Mouse (Mus musculus) thymus, adult 2 months (tissue): Measurements from ENCODE around the gene Sirt5. TPM values are rescaled to one million over a fixed set of nuclear protein-coding genes. Genes with fewer than 3 reads are reported as not detected.

ENCODE experiments used
- DNase-seq: peaks from one replicate; pipeline ENCODE4 v3.0.0; 2021
- H3K27ac ChIP-seq: fragments of 200-500 bp; 2 replicates; pipeline ENCODE4 v1.5.1; 2012; ENCODE audit warnings: low read length, control low read depth; ENCODE audit not compliant: control insufficient read depth, insufficient read depth
- H3K27me3 ChIP-seq: fragments of 200-500 bp; 2 replicates; pipeline ENCODE4 v1.6.1; 2012; ENCODE audit warnings: mild to moderate bottlenecking, low read length, moderate library complexity, mixed read lengths; ENCODE audit not compliant: control insufficient read depth, insufficient read depth
- H3K36me3 ChIP-seq: fragments of 200-500 bp; 2 replicates; pipeline ENCODE4 v1.6.1; 2012; ENCODE audit warnings: mild to moderate bottlenecking, low read length, moderate library complexity; ENCODE audit not compliant: control insufficient read depth, insufficient read depth
- H3K4me1 ChIP-seq: fragments of 200-500 bp; replicated peaks from 2 replicates; pipeline ENCODE4 v1.6.1; 2012; ENCODE audit warnings: low read length; ENCODE audit not compliant: control insufficient read depth, insufficient read depth
- H3K4me3 ChIP-seq: fragments of 200-500 bp; 2 replicates; pipeline ENCODE4 v1.5.1; 2012; ENCODE audit warnings: mild to moderate bottlenecking, low read length, control low read depth, moderate library complexity; ENCODE audit not compliant: control insufficient read depth, insufficient read depth
- CTCF ChIP-seq: fragments of 200-500 bp; IDR thresholded peaks from 2 replicates; pipeline ENCODE4 v1.5.1; 2012; ENCODE audit warnings: mild to moderate bottlenecking, control low read depth, low read length, moderate library complexity, borderline replicate concordance; ENCODE audit not compliant: control insufficient read depth, poor library complexity, insufficient read depth; ENCODE audit errors: extremely low read depth
- POLR2A ChIP-seq: fragments of 200-500 bp; IDR thresholded peaks from 2 replicates; pipeline ENCODE4 v1.6.1; 2012; ENCODE audit warnings: mild to moderate bottlenecking, low read length, control low read depth, moderate library complexity; ENCODE audit not compliant: control insufficient read depth, poor library complexity, insufficient read depth; ENCODE audit errors: extremely low read depth
- WGBS: fragments of 180-500 bp; shearing (Covaris S2); methylation state at CpG from one replicate; pipeline ENCODE4 v1.1.7; 2018; 5-methylcytosine and 5-hydroxymethylcytosine counted together
- polyA plus RNA-seq: library from polyadenylated mRNA; depleted of rRNA; stranded (reverse); fragments of >200 nt; gene quantifications from 2 replicates; pipeline ENCODE4 v1.2.3, GENCODE M21; 2012; rRNA removed

Gene Sirt5
- polyA plus RNA-seq, 1 experiment: 17.0 TPM

DNA sequence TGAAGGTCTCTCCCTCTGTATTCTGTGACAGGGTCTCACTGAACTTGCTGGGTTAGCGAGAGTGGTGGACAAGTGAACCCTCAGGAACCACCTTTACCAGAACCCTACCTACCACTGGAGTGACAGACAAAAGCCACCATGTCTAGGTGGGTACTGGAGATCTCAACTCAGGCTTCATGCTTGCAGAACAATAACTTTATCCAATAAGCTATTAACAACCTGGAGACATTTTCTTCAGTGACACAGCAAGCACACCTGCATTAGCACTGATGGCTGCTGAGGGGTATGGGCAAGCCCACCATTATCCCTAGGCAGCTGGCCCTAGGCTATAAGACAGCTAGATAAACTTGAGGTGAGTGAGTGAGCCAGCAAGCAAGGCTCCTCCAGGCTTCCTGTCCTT is 75.1 kb downstream of the Sirt5 start:
- peaks cover 9% of the 10 kb centered on the region for H3K4me1 ChIP-seq
- H3K36me3 ChIP-seq: no peaks in the 10 kb centered on the region
- WGBS: 96% methylated on average over 1 of the region's 1 CpGs
- TF ChIP-seq CTCF (no peak), POLR2A (no peak)
- no peaks in the 10 kb centered on the region for H3K27me3 ChIP-seq
- H3K4me3 ChIP-seq: no peak overlapping the region
- DNase-seq: no peak
- no peak overlapping the region for H3K27ac ChIP-seq

DNA sequence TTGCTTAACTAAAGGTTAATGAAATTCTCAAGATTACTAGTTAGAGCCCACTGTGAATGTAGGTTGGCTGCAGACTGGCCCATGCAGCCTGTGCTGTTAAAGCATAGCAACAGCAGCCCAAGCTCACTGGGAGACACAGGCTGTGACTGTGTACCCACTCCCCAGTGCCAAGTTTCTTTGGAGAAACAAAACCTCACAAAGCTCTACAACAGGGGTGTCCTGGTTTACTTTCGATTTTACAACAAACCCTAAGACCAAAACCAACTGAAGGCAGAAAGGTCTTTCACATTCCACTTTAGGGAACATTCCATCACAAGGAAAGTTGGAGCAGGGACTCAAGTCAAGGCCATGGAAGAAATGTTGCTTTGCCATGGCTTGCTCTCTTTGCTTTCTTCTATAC is 77.3 kb downstream of the Sirt5 start:
- peaks cover 17% of the 10 kb centered on the region for H3K4me1 ChIP-seq
- WGBS: 29% methylated on average over 1 of the region's 1 CpGs
- H3K36me3 ChIP-seq: no peaks in the 10 kb centered on the region
- no peak overlapping the region for H3K27ac ChIP-seq
- no peak overlapping the region for H3K4me3 ChIP-seq
- H3K27me3 ChIP-seq: no peaks in the 10 kb centered on the region
- no peak for TF ChIP-seq POLR2A
- no peak for TF ChIP-seq CTCF
- no peak for DNase-seq

DNA sequence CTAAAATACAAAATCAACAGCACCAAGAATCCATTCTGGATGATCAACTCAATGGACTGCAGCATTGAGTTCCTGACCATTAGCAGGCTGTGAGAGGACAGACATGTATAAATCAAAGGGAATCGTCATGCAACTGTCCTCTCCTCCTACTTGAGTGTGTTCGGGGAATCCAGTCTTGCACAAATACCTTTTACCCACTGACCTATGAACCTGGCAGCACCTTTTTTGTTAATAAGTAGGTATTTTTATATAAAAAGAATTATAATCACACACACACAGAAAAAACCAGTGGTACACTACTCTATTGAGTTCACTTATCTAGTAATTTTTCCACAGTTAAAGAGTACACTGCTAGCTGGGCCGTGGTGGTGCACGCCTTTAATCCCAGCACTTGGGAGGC is 78.4 kb downstream of the Sirt5 start:
- Histone ChIP-seq H3K4me1 (peaks cover 19% of the 10 kb centered on the region), H3K27ac (no peak overlapping the region), H3K4me3 (no peak overlapping the region), H3K36me3 (no peaks in the 10 kb centered on the region), H3K27me3 (no peaks in the 10 kb centered on the region)
- TF ChIP-seq CTCF (no peak), POLR2A (no peak)
- no peak for DNase-seq
- WGBS: 98% methylated on average over 4 of the region's 4 CpGs

- no peak overlapping the region for H3K4me3 ChIP-seq
- WGBS: 98% methylated on average over 3 of the region's 3 CpGs
- DNase-seq: no peak
- TF ChIP-seq CTCF (no peak), POLR2A (no peak)
- H3K27ac ChIP-seq: no peak overlapping the region
- H3K4me1 ChIP-seq: peaks cover 19% of the 10 kb centered on the region
- no peaks in the 10 kb centered on the region for H3K27me3 ChIP-seq
- H3K36me3 ChIP-seq: no peaks in the 10 kb centered on the region
Observed at GRCm38 (mm10) chr13:43444717-43445116, 79.4 kb downstream of the Sirt5 start.

Other genes starting within 250 kb of the Sirt5 start
- gene Tbc1d7, start 194.0 kb upstream of the Sirt5 start, polyA plus RNA-seq: 8.6 and 14.5 TPM in 2 replicates
- 4.1 and 4.3 TPM in 2 replicates for gene Gfod1, start 61.3 kb upstream of the Sirt5 start, polyA plus RNA-seq
- 88.7 and 91.0 TPM in 2 replicates for gene Nol7, start 32.9 kb downstream of the Sirt5 start, polyA plus RNA-seq
- 26.7 and 35.6 TPM in 2 replicates for gene Ranbp9, start 115.8 kb downstream of the Sirt5 start, polyA plus RNA-seq
- 18.0 and 28.2 TPM in 2 replicates for gene Mcur1, start 194.7 kb downstream of the Sirt5 start, polyA plus RNA-seq